In the genomic region with DNA sequence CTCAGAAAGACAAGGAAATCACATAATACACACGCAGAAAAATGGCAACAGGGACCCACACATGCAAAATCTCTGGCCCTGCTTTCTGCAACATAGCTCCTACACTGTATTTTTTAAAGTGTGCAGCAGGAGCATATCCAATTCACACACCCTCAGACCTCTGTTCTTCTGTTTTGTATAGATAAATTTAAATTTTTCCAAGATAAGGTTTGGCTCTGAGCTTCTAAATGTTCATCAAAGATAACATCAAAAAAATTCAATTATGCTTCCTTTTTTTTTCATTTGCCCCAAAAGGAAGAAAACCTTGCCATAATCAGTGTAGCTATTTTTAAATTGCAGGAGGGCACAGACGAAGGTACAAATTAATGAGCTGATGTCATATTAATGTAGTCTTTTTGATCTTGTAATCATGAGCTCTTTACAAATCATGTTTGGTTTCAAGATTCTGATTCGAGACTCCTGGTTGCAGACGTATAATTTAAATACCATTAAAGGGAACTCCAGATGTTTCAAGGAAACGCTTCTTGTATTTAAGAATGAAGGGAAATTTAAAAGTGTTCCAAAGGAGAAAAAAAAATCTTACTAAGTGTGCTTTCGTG, we compare ENCODE assay signal across 25 mouse cellular contexts.
A peak's percentile ranks its signal among the peaks of the same experiment; 100 is the strongest.
DNase-seq lines count a peak whose midpoint lies in the region; ATAC-seq and TF ChIP-seq lines count a peak whose summit lies in the region.
"Had no signal": no experiment of that assay in that cellular context is flagged by ENCODE, and none has a peak within 500 bp of the region (broad histone marks: within the 10 kb centered on the region; RNA-seq: fewer than 3 reads in every experiment).

No protein-coding gene starts in this region.

- no peak for TF ChIP-seq CTCF in lung, embryonic 14.5 days (IDR thresholded peaks at IDR 0.05; ENCODE audit: low read depth)

- H3K27ac ChIP-seq in embryonic facial prominence, embryonic 11.5 days (replicated peaks; ENCODE audit: low read depth, low read length): no peak overlapping the region
- H3K27ac ChIP-seq in embryonic facial prominence, embryonic 10.5 days (replicated peaks): no peak overlapping the region
- no peak overlapping the region for H3K27ac ChIP-seq in lung, embryonic 14.5 days (ENCODE audit: low read depth)
- H3K27ac ChIP-seq in midbrain, embryonic 14.5 days (replicated peaks; ENCODE audit: low read depth, low read length): no peak overlapping the region
- H3K27ac ChIP-seq in midbrain, embryonic 15.5 days: no peak overlapping the region
- H3K27ac ChIP-seq: embryonic facial prominence, embryonic 12.5 days; embryonic facial prominence, embryonic 15.5 days; heart, embryonic 15.5 days; hindbrain, embryonic 10.5 days; hindbrain, embryonic 13.5 days had no signal

- H3K4me3 ChIP-seq in embryonic facial prominence, embryonic 11.5 days (ENCODE audit: low read depth, low read length): no peak overlapping the region
- no peak overlapping the region for H3K4me3 ChIP-seq in embryonic facial prominence, embryonic 10.5 days
- H3K4me3 ChIP-seq in lung, embryonic 14.5 days (ENCODE audit: low read depth, low read length): no peak overlapping the region
- no peak overlapping the region for H3K4me3 ChIP-seq in midbrain, embryonic 14.5 days (replicated peaks; ENCODE audit: low read depth, low read length)
- H3K4me3 ChIP-seq in midbrain, embryonic 15.5 days: no peak overlapping the region
- H3K4me3 ChIP-seq: embryonic facial prominence, embryonic 12.5 days; embryonic facial prominence, embryonic 15.5 days; heart, embryonic 12.5 days; heart, embryonic 15.5 days; hindbrain, embryonic 10.5 days; hindbrain, embryonic 13.5 days had no signal

- no peaks in the 10 kb centered on the region for H3K36me3 ChIP-seq in embryonic facial prominence, embryonic 11.5 days (replicated peaks; ENCODE audit: control insufficient read depth, insufficient read depth, low read depth, low read length)
- no peaks in the 10 kb centered on the region for H3K36me3 ChIP-seq in embryonic facial prominence, embryonic 10.5 days (replicated peaks)
- no peaks in the 10 kb centered on the region for H3K36me3 ChIP-seq in lung, embryonic 14.5 days (ENCODE audit: insufficient read depth)
- no peaks in the 10 kb centered on the region for H3K36me3 ChIP-seq in midbrain, embryonic 14.5 days (ENCODE audit: control insufficient read depth, insufficient read depth, low read length)
- no peaks in the 10 kb centered on the region for H3K36me3 ChIP-seq in midbrain, embryonic 15.5 days (replicated peaks)
- H3K36me3 ChIP-seq: embryonic facial prominence, embryonic 12.5 days; embryonic facial prominence, embryonic 15.5 days; heart, embryonic 12.5 days; heart, embryonic 15.5 days; hindbrain, embryonic 10.5 days; hindbrain, embryonic 13.5 days had no signal

- no peak overlapping the region for H3K9ac ChIP-seq in embryonic facial prominence, embryonic 11.5 days (replicated peaks; ENCODE audit: low read length)
- H3K9ac ChIP-seq in lung, embryonic 14.5 days: no peak overlapping the region
- no peak overlapping the region for H3K9ac ChIP-seq in midbrain, embryonic 14.5 days (replicated peaks; ENCODE audit: low read length)
- H3K9ac ChIP-seq in midbrain, embryonic 15.5 days: no peak overlapping the region
- H3K9ac ChIP-seq: embryonic facial prominence, embryonic 12.5 days; embryonic facial prominence, embryonic 15.5 days; heart, embryonic 12.5 days; heart, embryonic 15.5 days; hindbrain, embryonic 13.5 days had no signal

- no peaks in the 10 kb centered on the region for H3K27me3 ChIP-seq in embryonic facial prominence, embryonic 11.5 days (ENCODE audit: control insufficient read depth, insufficient read depth, low read length)
- no peaks in the 10 kb centered on the region for H3K27me3 ChIP-seq in embryonic facial prominence, embryonic 10.5 days (replicated peaks; ENCODE audit: low read depth, poor library complexity, severe bottlenecking)
- H3K27me3 ChIP-seq in lung, embryonic 14.5 days (ENCODE audit: insufficient read depth, low read length): no peaks in the 10 kb centered on the region
- no peaks in the 10 kb centered on the region for H3K27me3 ChIP-seq in midbrain, embryonic 14.5 days (ENCODE audit: control insufficient read depth, insufficient read depth, low read length)
- H3K27me3 ChIP-seq in midbrain, embryonic 15.5 days (replicated peaks): no peaks in the 10 kb centered on the region
- H3K27me3 ChIP-seq: embryonic facial prominence, embryonic 12.5 days; embryonic facial prominence, embryonic 15.5 days; heart, embryonic 12.5 days; heart, embryonic 15.5 days; hindbrain, embryonic 13.5 days had no signal

- no peaks in the 10 kb centered on the region for H3K9me3 ChIP-seq in embryonic facial prominence, embryonic 11.5 days (replicated peaks; ENCODE audit: control insufficient read depth, low read length)
- no peaks in the 10 kb centered on the region for H3K9me3 ChIP-seq in embryonic facial prominence, embryonic 10.5 days
- no peaks in the 10 kb centered on the region for H3K9me3 ChIP-seq in lung, embryonic 14.5 days (ENCODE audit: low read depth, low read length)
- H3K9me3 ChIP-seq in midbrain, embryonic 14.5 days (ENCODE audit: control insufficient read depth, low read length): 0 out of 2 replicates have a peak, but pooled peaks cover 5% of the 10 kb centered on the region
- H3K9me3 ChIP-seq in midbrain, embryonic 15.5 days: no peaks in the 10 kb centered on the region
- H3K9me3 ChIP-seq: embryonic facial prominence, embryonic 12.5 days; embryonic facial prominence, embryonic 15.5 days; heart, embryonic 12.5 days; heart, embryonic 15.5 days; hindbrain, embryonic 10.5 days; hindbrain, embryonic 13.5 days had no signal

- DNase-seq in embryonic facial prominence, embryonic 11.5 days (ENCODE audit: low spot score): peak; percentile 3
- no peak for DNase-seq in embryonic facial prominence, embryonic 10.5 days (ENCODE audit: low spot score)
- peak; percentile 64 for DNase-seq in lung, embryonic 14.5 days
- no peak for DNase-seq in lung, postnatal 4 days
- peak; percentile 23 for DNase-seq in midbrain, embryonic 14.5 days
- no peak for DNase-seq in right cerebral cortex, postnatal 4 days
- DNase-seq: adrenal gland, adult 2 months; adrenal gland, postnatal 14 days; cerebellum, adult 11-12 months; cerebellum, adult 8-10 months; cerebellum, postnatal 10 days; cerebellum, postnatal 36 days; embryo, embryonic 11 days; gastrocnemius, postnatal 25 days; heart, adult 18-20 months; heart, postnatal 10 days; heart, postnatal 36 days had no signal

- no peaks in the 10 kb centered on the region for H3K4me1 ChIP-seq in embryonic facial prominence, embryonic 11.5 days (ENCODE audit: control insufficient read depth, insufficient read depth, low read length)
- no peaks in the 10 kb centered on the region for H3K4me1 ChIP-seq in embryonic facial prominence, embryonic 10.5 days
- no peaks in the 10 kb centered on the region for H3K4me1 ChIP-seq in lung, embryonic 14.5 days (ENCODE audit: insufficient read depth)
- H3K4me1 ChIP-seq in midbrain, embryonic 14.5 days (ENCODE audit: control insufficient read depth, insufficient read depth, low read length): no peaks in the 10 kb centered on the region
- no peaks in the 10 kb centered on the region for H3K4me1 ChIP-seq in midbrain, embryonic 15.5 days
- H3K4me1 ChIP-seq: embryonic facial prominence, embryonic 12.5 days; embryonic facial prominence, embryonic 15.5 days; heart, embryonic 12.5 days; heart, embryonic 15.5 days; hindbrain, embryonic 10.5 days; hindbrain, embryonic 13.5 days had no signal

- WGBS in embryonic facial prominence, embryonic 11.5 days: 56% methylated on average over 6 of the region's 6 CpGs
- WGBS in embryonic facial prominence, embryonic 10.5 days: 70% methylated on average over 6 of the region's 6 CpGs
- 29% methylated on average over 6 of the region's 6 CpGs for WGBS in lung, embryonic 14.5 days
- WGBS in midbrain, embryonic 14.5 days: 61% methylated on average over 6 of the region's 6 CpGs
- WGBS in midbrain, embryonic 15.5 days: 51% methylated on average over 6 of the region's 6 CpGs

- no peak overlapping the region for H3K4me2 ChIP-seq in embryonic facial prominence, embryonic 11.5 days (ENCODE audit: low read depth, low read length)
- H3K4me2 ChIP-seq in lung, embryonic 14.5 days: no peak overlapping the region
- H3K4me2 ChIP-seq in midbrain, embryonic 14.5 days (ENCODE audit: low read length): no peak overlapping the region
- no peak overlapping the region for H3K4me2 ChIP-seq in midbrain, embryonic 15.5 days
- H3K4me2 ChIP-seq: embryonic facial prominence, embryonic 12.5 days; embryonic facial prominence, embryonic 15.5 days; heart, embryonic 12.5 days; heart, embryonic 15.5 days; hindbrain, embryonic 13.5 days had no signal

- no peak for ATAC-seq in embryonic facial prominence, embryonic 11.5 days (replicated peaks; ENCODE audit: insufficient number of reproducible peaks, low FRiP score, low TSS enrichment, low read depth)
- peak; percentile 66; the same call in 1 of the 2 replicates for ATAC-seq in lung, embryonic 14.5 days (ENCODE audit: insufficient read depth)
- ATAC-seq in midbrain, embryonic 14.5 days (ENCODE audit: low FRiP score, low TSS enrichment): no peak
- ATAC-seq in midbrain, embryonic 15.5 days (replicated peaks): no peak
- ATAC-seq: hindbrain, embryonic 16.5 days had no signal

Comparison
In these comparisons a context has a peak if more than half of its experiments do, and no peak if none do; other contexts are left out.
1. DNase-seq: peak in embryonic facial prominence, embryonic 11.5 days (single experiment), lung, embryonic 14.5 days (single experiment) and midbrain, embryonic 14.5 days (single experiment); none in embryonic facial prominence, embryonic 10.5 days (single experiment), lung, postnatal 4 days (0 of 2) and right cerebral cortex, postnatal 4 days (single experiment).